Mouse (Mus musculus): Measurements from ENCODE around the gene Hypk. TPM values are rescaled to one million over a fixed set of nuclear protein-coding genes. Genes with fewer than 3 reads are reported as not detected.
"Not testable (repeated sequence)": the region's sequence is repeated elsewhere in the genome, so short reads cannot be mapped to it uniquely, and the experiment has no call there.

Hypk gene
- polyA plus RNA-seq, 1 experiment from 2014 or later: 143 TPM

DNA sequence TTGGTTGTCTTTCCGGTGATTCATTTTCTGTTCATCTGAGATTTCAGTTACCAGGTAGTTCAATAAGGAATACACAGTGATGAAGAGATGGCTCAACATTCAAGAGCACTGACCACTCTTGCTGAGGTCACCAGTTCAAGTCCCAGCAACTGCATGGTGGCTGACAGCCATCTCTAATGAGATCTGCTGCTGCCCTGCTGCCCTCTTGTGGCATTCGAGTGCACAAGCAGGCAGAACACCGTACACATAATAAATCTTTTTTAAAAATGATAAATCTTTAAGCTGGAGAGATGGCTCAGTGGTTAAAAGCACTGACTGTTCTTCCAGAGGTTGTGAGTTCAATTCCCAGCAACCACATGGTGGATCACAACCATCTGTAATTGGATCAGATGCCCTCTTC lies 27.4 kb downstream of the Hypk start:
- Histone ChIP-seq H3K4me3 (no peak overlapping the region), H3K9me3 (no peaks in the 10 kb centered on the region), H3K36me3 (replicated peaks) (no peaks in the 10 kb centered on the region), H3K27me3 (replicated peaks; ENCODE audit: low read depth, poor library complexity, severe bottlenecking) (no peaks in the 10 kb centered on the region), H3K4me1 (no peaks in the 10 kb centered on the region), H3K27ac (replicated peaks) (no peak overlapping the region)
- DNase-seq (ENCODE audit: low spot score): no peak
- WGBS: 62% methylated on average over 3 of the region's 3 CpGs

DNA sequence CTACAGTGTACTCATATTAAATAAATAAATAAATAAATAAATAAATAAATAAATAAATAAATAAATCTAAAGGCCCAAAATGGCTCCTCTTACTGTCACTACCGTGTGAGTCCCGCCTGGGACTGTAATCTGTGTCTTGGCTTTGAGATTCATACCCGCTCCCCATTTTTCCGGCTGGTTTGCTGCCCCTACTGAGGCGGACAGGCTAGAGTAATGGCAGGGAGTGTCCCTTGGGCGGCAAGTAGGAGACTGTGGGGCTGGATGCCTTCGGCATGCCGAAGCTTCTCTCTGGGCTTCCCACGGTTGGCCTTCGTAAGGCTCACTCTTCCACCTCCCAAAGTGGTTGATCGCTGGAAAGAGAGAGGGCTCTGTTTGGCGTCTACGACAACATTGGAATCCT lies 27.8 kb downstream of the Hypk start:
- DNase-seq (ENCODE audit: low spot score); H3K27me3 ChIP-seq (replicated peaks; ENCODE audit: low read depth, poor library complexity, severe bottlenecking); H3K36me3 ChIP-seq (replicated peaks); H3K4me1 ChIP-seq; H3K9me3 ChIP-seq; H3K4me3 ChIP-seq; H3K27ac ChIP-seq (replicated peaks): not testable (repeated sequence)
- WGBS: 85% methylated on average over 13 of the region's 13 CpGs

DNA sequence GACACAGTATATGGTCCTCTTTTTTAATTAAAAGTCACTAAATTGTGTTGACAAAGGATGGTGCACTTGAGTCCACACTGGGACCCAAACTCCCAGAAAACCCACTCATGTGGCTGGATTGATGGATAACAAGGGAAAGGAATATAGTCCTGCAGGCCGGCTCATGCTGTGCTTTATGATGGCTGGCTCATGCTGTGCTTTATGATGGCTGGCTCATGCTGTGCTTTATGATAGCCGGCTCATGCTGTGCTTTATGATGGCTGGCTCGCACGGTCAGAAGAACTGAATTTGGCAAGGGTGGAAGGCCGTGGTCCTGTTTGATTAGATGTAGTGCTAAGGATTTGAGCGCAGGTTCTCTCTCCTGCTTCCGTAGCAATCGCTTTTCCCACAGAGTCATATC lies 30.5 kb downstream of the Hypk start:
- 75% methylated on average over 8 of the region's 8 CpGs for WGBS
- Histone ChIP-seq H3K9me3 (no peaks in the 10 kb centered on the region), H3K27me3 (replicated peaks; ENCODE audit: low read depth, poor library complexity, severe bottlenecking) (no peaks in the 10 kb centered on the region), H3K27ac (replicated peaks) (no peak overlapping the region), H3K4me1 (no peaks in the 10 kb centered on the region), H3K36me3 (replicated peaks) (no peaks in the 10 kb centered on the region), H3K4me3 (no peak overlapping the region)
- DNase-seq (ENCODE audit: low spot score): no peak

DNA sequence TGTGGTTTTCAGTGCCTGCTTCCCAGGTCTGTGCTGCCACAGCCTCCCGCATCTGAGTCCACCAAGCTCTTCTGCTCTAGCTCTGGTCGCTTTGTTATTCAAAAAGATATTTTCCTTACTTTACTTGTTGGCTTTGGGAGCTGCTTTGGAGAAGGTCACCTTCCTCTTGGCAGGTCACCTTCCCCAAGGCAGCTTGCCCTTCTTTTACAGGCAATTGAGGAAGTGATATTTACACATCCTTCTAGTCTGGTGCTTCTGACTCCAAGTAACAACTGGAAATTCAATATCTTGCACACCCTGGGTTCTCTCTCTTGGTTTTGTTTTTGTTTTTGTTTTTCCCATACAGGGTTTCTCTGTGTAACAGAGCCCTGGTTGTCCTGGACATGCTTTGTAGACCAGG lies 31.3 kb downstream of the Hypk start:
- DNase-seq (ENCODE audit: low spot score); H3K27me3 ChIP-seq (replicated peaks; ENCODE audit: low read depth, poor library complexity, severe bottlenecking); H3K4me3 ChIP-seq; H3K27ac ChIP-seq (replicated peaks); H3K9me3 ChIP-seq; H3K4me1 ChIP-seq; H3K36me3 ChIP-seq (replicated peaks): not testable (repeated sequence)
- 83% methylated on average over 2 of the region's 2 CpGs for WGBS

DNA sequence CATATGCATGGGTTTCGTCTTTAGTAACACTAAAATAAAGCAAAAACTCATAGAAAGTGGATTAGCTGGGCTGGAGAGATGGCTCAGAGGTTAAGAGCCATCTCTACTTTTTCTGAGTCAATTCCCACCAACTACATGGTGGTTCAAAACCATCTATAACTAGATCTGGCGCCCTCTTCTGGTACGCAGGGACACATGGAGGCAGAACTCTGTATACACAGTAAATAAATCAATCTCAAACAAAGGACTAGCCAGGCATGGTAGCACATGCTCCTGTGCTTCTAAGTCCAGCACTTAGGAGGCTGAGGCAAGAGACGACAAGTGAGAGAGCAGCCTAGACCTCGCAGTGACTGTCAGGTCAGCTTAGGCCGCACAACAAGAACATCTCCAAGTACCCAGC lies 48.5 kb downstream of the Hypk start:
- not testable (repeated sequence) for H3K4me3 ChIP-seq; H3K27me3 ChIP-seq (replicated peaks; ENCODE audit: low read depth, poor library complexity, severe bottlenecking); DNase-seq (ENCODE audit: low spot score); H3K9me3 ChIP-seq; H3K4me1 ChIP-seq; H3K27ac ChIP-seq (replicated peaks)
- 74% methylated on average over 4 of the region's 6 CpGs for WGBS
- peaks cover 23% of the 10 kb centered on the region for H3K36me3 ChIP-seq (replicated peaks)

DNA sequence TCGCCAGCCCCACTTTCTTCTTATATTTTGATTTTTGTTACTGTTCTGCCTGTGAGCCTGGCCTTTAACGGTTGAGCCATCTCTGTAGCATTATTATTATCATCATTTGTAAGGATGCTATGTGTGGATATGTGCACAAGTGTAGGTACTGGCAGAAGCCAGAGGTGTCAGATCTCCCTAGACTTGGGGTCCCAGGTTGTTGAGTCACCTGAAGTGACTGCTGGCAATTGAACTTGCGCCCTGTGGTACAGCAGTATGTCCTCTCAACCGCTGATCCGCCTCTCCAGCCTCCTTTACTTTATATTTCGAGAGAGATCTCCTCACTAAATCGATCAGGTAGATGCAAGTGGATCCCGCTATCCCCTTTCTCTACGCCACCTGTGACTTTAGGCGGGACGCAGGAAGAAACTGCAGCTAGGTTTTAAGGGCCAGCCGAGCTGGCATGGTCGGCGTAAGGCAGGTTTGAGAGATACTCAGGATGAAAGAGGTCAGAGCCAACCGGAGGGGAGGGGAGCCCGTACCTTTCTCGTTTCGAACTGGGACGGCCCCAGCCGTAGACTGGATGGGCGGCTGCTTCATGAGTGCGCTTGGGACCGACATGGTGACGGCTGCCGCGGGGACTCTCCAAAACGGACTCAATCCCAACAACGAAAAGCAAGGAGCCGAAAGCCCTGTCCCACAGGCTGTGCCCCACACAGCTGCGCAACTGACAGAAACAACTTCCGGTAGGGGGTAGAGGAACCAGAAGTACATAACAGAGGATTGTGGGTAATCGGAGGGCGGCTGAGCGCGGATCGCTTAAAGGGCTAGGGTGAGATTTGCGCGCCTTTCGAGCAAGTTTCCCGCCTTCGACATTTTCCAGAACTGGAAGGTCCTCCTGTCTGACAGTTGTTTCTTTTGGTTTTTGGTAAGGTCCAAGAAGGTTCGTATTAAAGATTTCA lies 53.1 kb downstream of the Hypk start, which contains the start of the genes Mfap1a and Wdr76:
TSS of gene Mfap1a (minus strand) at position 724 of the 941 bp plus-strand sequence.
TSS of gene Wdr76 (plus strand) at position 782 of the 941 bp plus-strand sequence.
- H3K4me3 ChIP-seq: peak within 1 kb of the TSS; percentile 67
- H3K27me3 ChIP-seq (replicated peaks; ENCODE audit: low read depth, poor library complexity, severe bottlenecking); H3K9me3 ChIP-seq: not testable (repeated sequence)
- 5% methylated on average over 42 of the region's 42 CpGs for WGBS
- H3K36me3 ChIP-seq (replicated peaks): peaks cover 44% of the 10 kb centered on the region
- peaks cover 18% of the 10 kb centered on the region for H3K4me1 ChIP-seq
- DNase-seq (ENCODE audit: low spot score): peak; percentile 90
- H3K27ac ChIP-seq (replicated peaks): peak within 1 kb of the TSS; percentile 80

DNA sequence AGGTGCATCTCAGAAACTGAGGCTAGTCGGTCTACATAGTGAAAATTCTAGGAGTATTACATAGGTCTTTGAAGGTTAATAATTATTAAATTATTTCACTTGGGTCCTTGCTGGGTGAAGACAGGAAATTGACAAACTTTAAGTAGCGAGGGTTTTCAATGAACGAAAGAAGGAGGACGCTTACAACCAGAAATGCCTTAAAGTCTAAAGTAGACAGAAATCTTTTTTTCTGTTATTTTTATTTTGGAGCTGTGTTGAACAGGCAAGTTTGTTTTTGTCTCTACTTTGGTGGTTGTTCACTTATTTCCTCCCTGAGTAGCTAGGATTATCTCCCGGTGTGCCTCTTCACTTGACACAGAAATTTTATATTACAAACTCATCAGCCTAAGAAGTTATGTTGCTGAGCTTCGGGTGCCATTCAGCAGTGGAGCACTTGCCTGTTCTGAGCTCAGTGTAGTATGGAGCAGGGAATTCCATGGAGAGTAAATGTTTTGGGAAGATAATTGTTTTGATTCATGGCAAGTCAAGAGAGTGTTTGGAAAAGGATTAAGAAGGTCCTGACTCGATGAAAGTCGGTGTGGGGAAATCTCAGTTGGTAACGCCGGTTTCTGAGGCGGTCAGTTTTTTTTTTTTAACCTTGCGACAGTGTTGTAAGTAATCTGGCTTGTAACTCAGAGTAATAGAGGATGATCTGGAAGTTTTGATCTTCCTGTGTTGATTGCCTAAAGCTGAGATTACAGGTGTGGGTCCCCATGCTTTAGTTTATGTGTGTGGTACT lies 54.3 kb downstream of the Hypk start:
- Histone ChIP-seq H3K27ac (replicated peaks) (peak overlapping the region; percentile 41; the same call in 1 of the 2 replicates), H3K27me3 (replicated peaks; ENCODE audit: low read depth, poor library complexity, severe bottlenecking) (no peaks in the 10 kb centered on the region), H3K36me3 (replicated peaks) (peaks cover 54% of the 10 kb centered on the region), H3K4me1 (peaks cover 18% of the 10 kb centered on the region), H3K9me3 (no peaks in the 10 kb centered on the region), H3K4me3 (peak overlapping the region; percentile 67)
- no peak for DNase-seq (ENCODE audit: low spot score)
- WGBS: 33% methylated on average over 12 of the region's 12 CpGs

DNA sequence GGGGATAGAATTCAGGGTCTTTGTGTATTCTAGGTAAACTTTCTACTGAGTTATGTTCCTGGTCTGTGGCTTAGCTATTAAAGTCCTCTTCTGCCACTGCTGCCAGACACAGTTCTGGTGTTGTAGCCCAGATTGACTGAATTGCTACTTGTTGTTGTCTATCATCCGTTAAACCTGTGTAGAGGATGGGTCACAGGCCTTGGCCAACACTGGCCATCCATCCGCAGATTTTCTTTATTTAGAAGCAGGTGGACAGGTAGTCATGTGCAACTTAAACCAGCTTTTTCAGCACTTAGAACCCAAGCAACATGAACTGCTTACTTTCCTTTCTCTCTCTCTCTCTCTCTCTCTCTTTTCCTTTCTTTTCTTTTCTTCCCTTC lies 54.9 kb downstream of the Hypk start:
- peaks cover 57% of the 10 kb centered on the region for H3K36me3 ChIP-seq (replicated peaks)
- H3K4me3 ChIP-seq: peak overlapping the region; percentile 67
- peaks cover 18% of the 10 kb centered on the region for H3K4me1 ChIP-seq
- DNase-seq (ENCODE audit: low spot score): no peak
- WGBS: 86% methylated on average over 2 of the region's 2 CpGs
- no peak overlapping the region for H3K27ac ChIP-seq (replicated peaks)
- H3K9me3 ChIP-seq: no peaks in the 10 kb centered on the region
- no peaks in the 10 kb centered on the region for H3K27me3 ChIP-seq (replicated peaks; ENCODE audit: low read depth, poor library complexity, severe bottlenecking)

Small RNAs within 50 kb of the gene (microRNA-seq; reads per million reads assigned to microRNA genes)
- gene Gm22953: not detected

Other genes with a start within 250 kb of the Hypk start
- gene Trp53bp1, start 181.9 kb upstream of the Hypk start, polyA plus RNA-seq (2016; fragmentation: Nextera tagmentation; extraction: Ambion mirVana): 120 and 124 TPM in 2 replicates
- 3.4 and 4.2 TPM in 2 replicates for gene Map1a, start 163.7 kb upstream of the Hypk start, polyA plus RNA-seq (2016; fragmentation: Nextera tagmentation; extraction: Ambion mirVana)
- gene Ppip5k1, start 97.9 kb upstream of the Hypk start, polyA plus RNA-seq (2016; fragmentation: Nextera tagmentation; extraction: Ambion mirVana): 10.2 and 10.5 TPM in 2 replicates
- gene Ckmt1, start 95.6 kb upstream of the Hypk start, polyA plus RNA-seq (2016; fragmentation: Nextera tagmentation; extraction: Ambion mirVana): 3.6 and 6.0 TPM in 2 replicates
- not detected in 2 replicates for gene Strc, start 66.1 kb upstream of the Hypk start, polyA plus RNA-seq (2016; fragmentation: Nextera tagmentation; extraction: Ambion mirVana)
- gene Pdia3, start 39.5 kb upstream of the Hypk start, polyA plus RNA-seq (2016; fragmentation: Nextera tagmentation; extraction: Ambion mirVana): 609 and 638 TPM in 2 replicates
- 3.3 and 3.7 TPM in 2 replicates for gene Catsper2, start 39.5 kb upstream of the Hypk start, polyA plus RNA-seq (2016; fragmentation: Nextera tagmentation; extraction: Ambion mirVana)
- 8.0 and 12.0 TPM in 2 replicates for gene Ell3, start 9.0 kb upstream of the Hypk start, polyA plus RNA-seq (2016; fragmentation: Nextera tagmentation; extraction: Ambion mirVana)
- gene Serf2, start 4.1 kb upstream of the Hypk start, polyA plus RNA-seq (2016; fragmentation: Nextera tagmentation; extraction: Ambion mirVana): 482 and 494 TPM in 2 replicates
- 0.30 and 0.57 TPM in 2 replicates for gene Serinc4, start 3.5 kb downstream of the Hypk start, polyA plus RNA-seq (2016; fragmentation: Nextera tagmentation; extraction: Ambion mirVana)
- gene Mfap1b, start 20.8 kb downstream of the Hypk start, polyA plus RNA-seq (2016; fragmentation: Nextera tagmentation; extraction: Ambion mirVana): 53.2 and 55.4 TPM in 2 replicates
- 27.1 and 28.6 TPM in 2 replicates for gene Mfap1a, start 53.4 kb downstream of the Hypk start, polyA plus RNA-seq (2016; fragmentation: Nextera tagmentation; extraction: Ambion mirVana)
- gene Wdr76, start 53.4 kb downstream of the Hypk start, polyA plus RNA-seq (2016; fragmentation: Nextera tagmentation; extraction: Ambion mirVana): 10.8 TPM in 2 replicates